Mouse (Mus musculus) adrenal gland (tissue): ENCODE measurements around the gene Fgf7.

Source experiments
- intact Hi-C: fragments of 180-260 bp; cut with DNase I; formaldehyde crosslinking; loops from one replicate; pipeline ENCODE4 v1.15.1; 2025
- long read RNA-seq, 2 experiments: library from polyadenylated mRNA; unstranded; transcript quantifications; one replicate each; pipeline ENCODE4 v2.0.0; 2020; ENCODE audit warnings: borderline replicate concordance in 1 of 2; ENCODE audit not compliant: insufficient replicate concordance in 1 of 2

Gene Fgf7
- long read RNA-seq, experiment 1: 0 reads
- long read RNA-seq, experiment 2: 0 reads

GRCm38 (mm10) chr2:126034379-126035005 is at the start of gene Fgf7:
TSS of gene Fgf7 (plus strand) at chr2:126034658.
- intact Hi-C loops: loop anchor here (10.0 kb wide), 1 partner anchor 330 kb away; no protein-coding TSS in a partner anchor

- intact Hi-C loops: no loop called here
These were observed 32.2 kb upstream of the Fgf7 start for GRCm38 (mm10) chr2:126002291-126002690.

- intact Hi-C loops: no loop called here
These were observed 28.4 kb upstream of the Fgf7 start for GRCm38 (mm10) chr2:126006088-126006487.

GRCm38 (mm10) chr2:126006742-126007141 is 27.7 kb upstream of the Fgf7 start:
- intact Hi-C loops: no loop called here

- intact Hi-C loops: loop anchor here (10.0 kb wide), 1 partner anchor 510 kb away; no protein-coding TSS in a partner anchor
These were observed 19.3 kb upstream of the Fgf7 start for GRCm38 (mm10) chr2:126014989-126015710.

- intact Hi-C loops: loop anchor here (10.0 kb wide), 1 partner anchor 509 kb away; no protein-coding TSS in a partner anchor
These were observed 18.5 kb upstream of the Fgf7 start for GRCm38 (mm10) chr2:126015763-126016473.

GRCm38 (mm10) chr2:126031186-126031900 is 3.1 kb upstream of the Fgf7 start:
- intact Hi-C loops: loop anchor here (2.0 to 10.0 kb wide), 2 partner anchors 137 to 333 kb away; no protein-coding TSS in a partner anchor

GRCm38 (mm10) chr2:126033114-126033972 is 1.1 kb upstream of the Fgf7 start:
- intact Hi-C loops: loop anchor here (10.0 kb wide), 1 partner anchor 331 kb away; no protein-coding TSS in a partner anchor

- intact Hi-C loops: loop anchor here (10.0 kb wide), 1 partner anchor 330 kb away; no protein-coding TSS in a partner anchor
These were observed 734 bp downstream of the Fgf7 start for GRCm38 (mm10) chr2:126035013-126035770.

- intact Hi-C loops: loop anchor here (10.0 kb wide), 1 partner anchor 329 kb away; no protein-coding TSS in a partner anchor
These were observed 1.7 kb downstream of the Fgf7 start for GRCm38 (mm10) chr2:126036121-126036520.

GRCm38 (mm10) chr2:126038221-126039000 is 4.0 kb downstream of the Fgf7 start:
- intact Hi-C loops: loop anchor here (10.0 kb wide), 1 partner anchor 326 kb away; no protein-coding TSS in a partner anchor

- intact Hi-C loops: loop anchor here (10.0 kb wide), 1 partner anchor 325 kb away; no protein-coding TSS in a partner anchor
These were observed 5.0 kb downstream of the Fgf7 start for GRCm38 (mm10) chr2:126039414-126039891.

GRCm38 (mm10) chr2:126040651-126041050 is 6.2 kb downstream of the Fgf7 start:
- intact Hi-C loops: no loop called here

GRCm38 (mm10) chr2:126041237-126041636 is 6.8 kb downstream of the Fgf7 start:
- intact Hi-C loops: no loop called here

GRCm38 (mm10) chr2:126042674-126043073 is 8.2 kb downstream of the Fgf7 start:
- intact Hi-C loops: no loop called here

GRCm38 (mm10) chr2:126045621-126046020 is 11.2 kb downstream of the Fgf7 start:
- intact Hi-C loops: no loop called here

GRCm38 (mm10) chr2:126052749-126053557 is 18.5 kb downstream of the Fgf7 start:
- intact Hi-C loops: no loop called here
